Mouse (Mus musculus) embryonic facial prominence, embryonic 10.5 days (tissue): ENCODE measurements around the gene Ano4. TPM values are rescaled to one million over a fixed set of nuclear protein-coding genes. Genes with fewer than 3 reads are reported as not detected.
A peak's percentile ranks its signal among the peaks of the same experiment; 100 is the strongest.
"Not testable (repeated sequence)": the region's sequence is repeated elsewhere in the genome, so short reads cannot be mapped to it uniquely, and the experiment has no call there.

Experiments used
- DNase-seq: peaks from one replicate; pipeline ENCODE4 v3.0.0-alpha.2; 2017; ENCODE audit warnings: low spot score
- H3K27ac ChIP-seq: fragments of 300-500 bp; sonication (generic); replicated peaks from 2 replicates; pipeline ENCODE4 v1.5.1; 2016; ENCODE audit warnings: mild to moderate bottlenecking
- H3K27me3 ChIP-seq: fragments of 300-500 bp; sonication (generic); replicated peaks from 2 replicates; pipeline ENCODE4 v1.6.1; 2016; ENCODE audit warnings: low read depth, mild to moderate bottlenecking; ENCODE audit not compliant: poor library complexity, severe bottlenecking
- H3K36me3 ChIP-seq: fragments of 300-500 bp; sonication (generic); replicated peaks from 2 replicates; pipeline ENCODE4 v1.6.1; 2016; ENCODE audit warnings: mild to moderate bottlenecking, moderate library complexity
- H3K4me1 ChIP-seq: fragments of 300-500 bp; sonication (generic); 2 replicates; pipeline ENCODE4 v1.6.1; 2016
- H3K4me3 ChIP-seq: fragments of 300-500 bp; sonication (generic); 2 replicates; pipeline ENCODE4 v1.5.1; 2016; ENCODE audit warnings: mild to moderate bottlenecking, moderate library complexity
- H3K9me3 ChIP-seq: fragments of 300-500 bp; sonication (generic); 2 replicates; pipeline ENCODE4 v1.6.1; 2016; ENCODE audit warnings: mild to moderate bottlenecking
- WGBS: fragments of 180-500 bp; shearing (Covaris S2); methylation state at CpG from one replicate; pipeline ENCODE4 v1.1.7; 2016; 5-methylcytosine and 5-hydroxymethylcytosine counted together
- polyA plus RNA-seq: library from polyadenylated mRNA; unstranded; fragments of >200 nt; fragmentation: Nextera tagmentation; extraction: Ambion mirVana; gene quantifications from 2 replicates; pipeline ENCODE4 v1.2.1, GENCODE M21; 2016

The Ano4 gene
- polyA plus RNA-seq, 1 experiment from 2014 or later: 0.95 TPM

DNA sequence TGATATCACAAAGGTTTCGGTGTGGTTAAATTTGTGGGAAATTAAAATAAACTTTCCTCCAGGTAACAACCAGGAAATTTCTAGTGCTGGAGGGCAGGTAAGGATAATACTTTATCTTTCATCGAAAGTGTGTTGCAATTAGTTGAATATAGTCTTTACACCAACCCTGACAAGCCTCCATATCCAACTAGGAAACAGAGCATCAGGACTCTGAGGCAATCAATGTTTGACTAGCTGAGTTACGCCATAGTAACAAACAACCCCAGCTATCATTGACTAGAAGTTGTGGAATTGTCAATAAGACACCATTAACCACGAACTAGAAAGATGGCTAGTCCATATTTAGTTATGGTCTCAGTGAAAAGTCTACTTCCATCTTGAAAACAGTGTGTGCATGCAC lies 246.4 kb downstream of the Ano4 start:
- no peaks in the 10 kb centered on the region for H3K9me3 ChIP-seq
- no peaks in the 10 kb centered on the region for H3K36me3 ChIP-seq
- no peaks in the 10 kb centered on the region for H3K4me1 ChIP-seq
- 76% methylated on average over 4 of the region's 4 CpGs for WGBS
- H3K4me3 ChIP-seq: no peak overlapping the region
- H3K27me3 ChIP-seq: no peaks in the 10 kb centered on the region
- no peak for DNase-seq
- no peak overlapping the region for H3K27ac ChIP-seq

DNA sequence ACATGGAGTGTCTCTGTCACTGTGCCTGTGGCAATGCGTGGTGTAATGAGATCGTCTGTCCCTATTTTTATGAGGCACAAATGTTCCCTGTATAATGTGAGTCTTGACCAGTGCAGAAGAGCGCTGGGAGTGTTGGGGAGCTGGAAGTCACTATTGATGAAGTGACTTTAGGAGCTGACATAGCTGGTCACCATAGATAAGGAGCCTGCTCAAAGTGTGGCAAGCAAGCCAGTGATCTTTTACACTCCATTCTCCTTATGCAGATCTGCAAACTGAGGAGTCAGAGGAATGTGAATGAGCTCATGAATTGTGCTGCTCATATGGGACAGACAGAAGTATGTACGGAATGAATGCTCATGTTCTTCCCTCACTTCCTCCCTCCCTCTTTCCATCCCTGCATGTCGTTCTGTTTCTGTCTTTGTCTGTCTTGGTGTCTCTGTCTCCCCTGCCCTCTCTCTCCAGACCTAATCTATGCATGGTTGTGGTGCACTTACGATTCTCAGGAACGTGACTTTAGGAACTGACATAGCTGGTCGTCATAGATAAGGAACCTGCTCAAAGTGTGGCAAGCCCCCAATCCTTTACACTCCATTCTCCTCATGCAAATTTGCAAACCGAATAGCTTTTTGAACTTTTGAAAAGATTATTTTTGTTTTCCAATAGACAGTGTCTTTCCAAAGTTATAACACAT lies 252.1 kb downstream of the Ano4 start:
- Histone ChIP-seq H3K27ac (no peak overlapping the region), H3K4me1 (no peaks in the 10 kb centered on the region), H3K4me3 (no peak overlapping the region), H3K27me3 (no peaks in the 10 kb centered on the region), H3K9me3 (no peaks in the 10 kb centered on the region), H3K36me3 (no peaks in the 10 kb centered on the region)
- DNase-seq: no peak
- WGBS: 79% methylated on average over 9 of the region's 9 CpGs

DNA sequence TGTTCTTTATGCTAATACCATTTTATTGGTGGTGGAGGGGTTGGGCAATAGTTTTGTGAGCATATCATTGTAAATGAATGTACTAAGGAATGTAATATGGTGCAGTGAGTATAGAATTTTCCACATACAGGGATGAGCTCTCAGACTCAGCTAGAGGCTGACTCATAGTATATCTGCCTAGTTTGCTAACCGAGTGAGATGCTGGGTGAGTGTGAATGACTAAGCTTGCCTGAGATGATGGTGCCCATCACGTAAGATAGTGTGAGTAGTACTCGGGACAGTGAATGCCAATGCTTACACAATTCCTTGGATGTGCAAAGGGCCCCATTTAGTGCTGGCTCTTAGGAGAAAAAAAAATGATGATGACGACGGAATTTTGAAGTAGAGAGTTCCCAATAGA lies 267.1 kb downstream of the Ano4 start:
- no peak for DNase-seq
- no peaks in the 10 kb centered on the region for H3K9me3 ChIP-seq
- no peaks in the 10 kb centered on the region for H3K36me3 ChIP-seq
- H3K27ac ChIP-seq: no peak overlapping the region
- H3K27me3 ChIP-seq: no peaks in the 10 kb centered on the region
- no peaks in the 10 kb centered on the region for H3K4me1 ChIP-seq
- WGBS: 94% methylated on average over 5 of the region's 5 CpGs
- no peak overlapping the region for H3K4me3 ChIP-seq

DNA sequence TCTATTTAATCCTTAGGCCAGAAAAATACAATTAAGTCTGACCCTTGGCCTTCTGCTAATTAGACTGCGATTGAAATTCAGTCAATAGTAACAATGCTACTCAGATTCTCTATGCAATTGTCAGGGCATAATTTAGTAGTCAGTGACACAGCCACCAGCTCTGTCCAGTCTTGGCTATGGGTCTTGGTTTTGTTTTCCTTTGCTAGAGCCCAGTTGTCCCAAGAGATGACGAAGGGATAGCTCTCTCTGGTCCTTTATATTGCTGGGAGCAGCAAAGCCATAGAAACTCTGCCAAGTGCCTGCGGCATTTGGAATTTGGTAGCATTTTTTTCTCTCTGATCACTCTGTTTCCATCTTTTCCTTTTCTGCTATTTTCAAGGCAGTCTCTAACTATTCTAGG lies 288.7 kb downstream of the Ano4 start:
- DNase-seq: no peak
- Histone ChIP-seq H3K4me3 (no peak overlapping the region), H3K27me3 (no peaks in the 10 kb centered on the region), H3K36me3 (no peaks in the 10 kb centered on the region), H3K27ac (no peak overlapping the region), H3K9me3 (no peaks in the 10 kb centered on the region), H3K4me1 (no peaks in the 10 kb centered on the region)
- 80% methylated on average over 3 of the region's 3 CpGs for WGBS

DNA sequence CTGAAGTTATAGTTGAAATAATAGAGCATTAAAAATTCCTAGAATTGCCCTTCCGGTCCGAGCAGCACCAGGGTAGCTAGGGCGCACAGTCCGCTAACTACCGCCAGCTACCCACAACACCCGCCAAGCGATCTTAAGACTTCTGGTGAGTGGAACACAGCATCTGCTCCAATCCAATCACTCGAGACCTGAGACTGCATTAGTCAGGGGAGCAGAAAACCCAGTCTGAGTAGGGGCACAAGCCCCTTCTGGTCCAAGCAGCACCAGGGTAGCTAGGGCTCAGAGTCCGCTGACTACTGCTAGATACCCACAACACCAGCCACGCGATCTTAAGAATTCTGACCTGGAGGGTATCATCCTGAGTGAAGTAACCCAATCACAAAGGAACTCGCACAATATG lies 299.6 kb downstream of the Ano4 start:
- not testable (repeated sequence) for H3K36me3 ChIP-seq, DNase-seq, H3K4me1 ChIP-seq, H3K27me3 ChIP-seq, H3K9me3 ChIP-seq, H3K27ac ChIP-seq, H3K4me3 ChIP-seq
- WGBS: 93% methylated on average over 12 of the region's 12 CpGs

DNA sequence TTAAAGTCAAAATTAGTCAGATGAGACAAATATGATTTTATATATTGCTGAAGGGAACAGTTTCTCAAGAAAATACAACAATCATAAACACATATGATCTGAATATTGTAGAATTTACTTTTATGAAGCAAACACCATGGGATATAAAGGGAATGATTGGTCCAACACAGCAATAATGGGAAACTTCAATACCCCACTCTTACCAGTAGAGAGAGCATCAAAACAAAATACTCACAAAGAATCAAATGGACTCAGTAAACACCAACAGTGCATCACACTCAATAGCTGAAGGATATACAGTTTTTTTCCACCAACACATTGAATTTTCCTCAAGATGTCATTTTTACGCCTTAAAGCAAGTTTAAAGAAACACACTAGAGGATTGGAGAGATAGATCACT lies 300.4 kb downstream of the Ano4 start:
- Histone ChIP-seq H3K36me3 (no peaks in the 10 kb centered on the region), H3K27me3 (no peaks in the 10 kb centered on the region), H3K4me1 (no peaks in the 10 kb centered on the region), H3K27ac (no peak overlapping the region), H3K4me3 (no peak overlapping the region), H3K9me3 (no peaks in the 10 kb centered on the region)
- no peak for DNase-seq
- 92% methylated on average over 1 of the region's 1 CpGs for WGBS

DNA sequence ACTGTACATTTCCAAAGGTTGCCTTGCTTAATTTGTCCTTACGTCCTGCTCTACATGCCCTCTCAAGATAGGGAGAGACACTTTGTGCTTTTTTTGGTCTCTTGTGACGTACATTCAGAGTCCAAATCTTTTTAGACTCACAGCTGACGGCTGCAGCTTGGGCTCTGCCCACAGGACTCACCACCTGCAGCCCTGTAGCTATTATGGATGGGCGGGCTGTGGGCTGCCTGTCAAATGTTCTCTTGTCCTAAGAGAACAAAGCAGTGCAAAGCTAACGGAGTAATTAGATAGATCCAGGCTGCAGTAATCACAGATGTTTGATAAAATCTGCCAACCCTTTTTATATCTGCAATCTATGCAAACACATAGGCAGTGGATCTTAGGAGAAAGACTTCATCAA lies 325.6 kb downstream of the Ano4 start:
- Histone ChIP-seq H3K27ac (no peak overlapping the region), H3K4me3 (no peak overlapping the region), H3K36me3 (no peaks in the 10 kb centered on the region), H3K27me3 (no peaks in the 10 kb centered on the region), H3K9me3 (no peaks in the 10 kb centered on the region), H3K4me1 (no peaks in the 10 kb centered on the region)
- DNase-seq: no peak
- 66% methylated on average over 5 of the region's 5 CpGs for WGBS

DNA sequence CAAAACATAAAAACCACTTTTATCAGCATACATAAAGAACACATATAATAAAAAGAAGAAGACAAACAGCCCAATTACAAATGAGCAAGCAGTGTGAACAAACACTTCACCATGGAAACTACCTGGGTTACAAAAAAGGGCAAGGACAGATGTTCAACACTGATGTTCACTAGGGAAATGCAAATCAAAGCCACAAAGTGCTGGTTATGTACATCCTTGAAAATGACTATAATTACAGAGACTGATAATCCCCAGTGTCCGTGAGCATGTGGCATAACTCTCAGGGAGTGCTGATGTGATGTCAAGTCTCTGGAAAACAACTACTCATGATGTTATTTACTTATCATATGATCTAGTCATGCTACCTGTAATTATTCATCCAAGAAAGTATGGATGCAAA lies 336.3 kb downstream of the Ano4 start:
- no peak for DNase-seq
- 82% methylated on average over 1 of the region's 1 CpGs for WGBS
- H3K4me3 ChIP-seq: no peak overlapping the region
- no peaks in the 10 kb centered on the region for H3K27me3 ChIP-seq
- no peaks in the 10 kb centered on the region for H3K36me3 ChIP-seq
- no peaks in the 10 kb centered on the region for H3K9me3 ChIP-seq
- no peaks in the 10 kb centered on the region for H3K4me1 ChIP-seq
- no peak overlapping the region for H3K27ac ChIP-seq

DNA sequence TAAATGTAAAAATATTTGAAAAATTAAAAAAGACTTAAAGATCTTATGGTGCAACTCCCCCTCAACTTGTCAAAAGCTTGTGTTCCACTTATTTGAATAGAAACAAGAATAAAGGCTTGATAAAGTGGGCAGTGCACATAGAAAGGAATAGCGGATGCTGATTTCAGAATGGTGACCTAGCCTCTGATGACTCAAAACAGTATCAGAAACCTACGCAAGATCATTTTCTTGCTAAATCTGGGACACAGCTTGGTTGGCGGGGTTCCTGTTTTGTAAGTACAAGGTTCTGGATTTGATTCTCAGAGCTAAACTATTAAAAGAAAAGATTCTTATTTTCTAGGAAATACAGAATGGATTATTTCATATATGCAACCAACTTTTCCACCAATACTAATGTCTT lies 340.0 kb downstream of the Ano4 start:
- Histone ChIP-seq H3K4me1 (no peaks in the 10 kb centered on the region), H3K9me3 (no peaks in the 10 kb centered on the region), H3K4me3 (no peak overlapping the region), H3K27ac (no peak overlapping the region), H3K36me3 (no peaks in the 10 kb centered on the region), H3K27me3 (no peaks in the 10 kb centered on the region)
- no peak for DNase-seq
- 95% methylated on average over 3 of the region's 3 CpGs for WGBS

DNA sequence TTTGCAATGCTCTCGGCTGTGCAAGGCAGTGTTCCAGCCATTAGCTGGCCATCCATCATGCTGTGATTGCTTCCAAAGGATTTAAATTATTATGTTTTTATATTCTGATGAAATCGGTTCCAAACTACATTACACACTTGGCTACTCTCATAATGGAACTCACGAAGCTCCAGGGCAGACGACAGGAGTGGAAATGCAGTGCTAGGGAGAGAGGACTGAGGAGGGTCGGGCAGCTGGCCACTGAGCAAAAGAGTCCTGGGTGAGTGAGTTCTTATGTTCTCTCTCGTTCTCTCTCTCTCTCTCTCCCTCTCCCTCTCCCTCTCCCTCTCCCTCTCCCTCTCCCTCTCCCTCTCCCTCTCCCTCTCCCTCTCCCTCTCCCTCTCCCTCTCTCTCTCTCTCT lies 357.6 kb downstream of the Ano4 start:
- H3K27me3 ChIP-seq: no peaks in the 10 kb centered on the region
- no peak overlapping the region for H3K4me3 ChIP-seq
- H3K9me3 ChIP-seq: no peaks in the 10 kb centered on the region
- H3K36me3 ChIP-seq: no peaks in the 10 kb centered on the region
- no peaks in the 10 kb centered on the region for H3K4me1 ChIP-seq
- WGBS: 72% methylated on average over 6 of the region's 6 CpGs
- no peak for DNase-seq
- H3K27ac ChIP-seq: no peak overlapping the region

DNA sequence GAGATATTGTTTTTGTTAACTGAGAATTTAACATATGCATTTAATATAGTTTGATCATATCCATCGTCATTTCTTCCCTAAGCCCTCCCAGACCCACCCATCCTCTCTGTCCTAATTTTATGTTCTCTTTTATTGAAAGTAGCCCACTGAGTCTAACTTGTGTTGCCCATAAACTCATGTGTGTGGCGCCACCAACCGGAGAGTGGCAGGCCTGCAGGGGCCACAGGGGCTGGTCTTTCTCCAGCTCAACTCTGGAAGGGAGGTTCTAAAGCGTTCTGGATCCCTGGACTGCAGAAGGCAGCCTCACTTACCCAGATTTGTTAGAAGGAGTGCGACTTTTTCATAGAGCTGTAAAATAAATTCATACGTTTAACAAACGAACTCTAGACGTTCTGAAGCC lies 361.1 kb downstream of the Ano4 start:
- 31% methylated on average over 8 of the region's 8 CpGs for WGBS
- H3K4me1 ChIP-seq: no peaks in the 10 kb centered on the region

DNA sequence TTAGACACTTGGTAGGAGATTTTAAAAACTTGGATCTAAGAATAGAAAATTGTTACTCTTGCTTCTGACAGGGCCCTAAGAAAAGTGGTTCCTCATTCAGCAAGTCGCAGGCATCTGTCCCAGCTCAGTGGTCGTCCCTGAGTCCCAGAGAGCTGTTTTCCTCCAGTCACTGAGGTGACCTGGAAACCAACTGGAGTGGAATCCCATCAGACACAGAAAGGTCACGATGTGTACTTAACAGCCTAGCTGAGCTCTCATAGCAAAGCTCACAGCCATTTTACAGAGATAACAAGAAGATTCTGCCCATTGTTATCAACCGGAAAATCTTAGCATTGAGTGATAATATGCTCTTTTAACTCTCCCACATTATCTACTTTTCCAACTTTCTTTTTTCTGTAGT lies 365.1 kb downstream of the Ano4 start:
- Histone ChIP-seq H3K4me3 (no peak overlapping the region), H3K27ac (no peak overlapping the region), H3K4me1 (no peaks in the 10 kb centered on the region), H3K36me3 (no peaks in the 10 kb centered on the region), H3K9me3 (no peaks in the 10 kb centered on the region), H3K27me3 (no peaks in the 10 kb centered on the region)
- 85% methylated on average over 4 of the region's 4 CpGs for WGBS
- DNase-seq: no peak

More for the DNA sequence above, 361.1 kb downstream of the Ano4 start:
- H3K27ac ChIP-seq: no peak overlapping the region
- H3K4me3 ChIP-seq: no peak overlapping the region
- peak; percentile 56 for DNase-seq
- no peaks in the 10 kb centered on the region for H3K27me3 ChIP-seq
- H3K9me3 ChIP-seq: no peaks in the 10 kb centered on the region
- H3K36me3 ChIP-seq: no peaks in the 10 kb centered on the region

DNA sequence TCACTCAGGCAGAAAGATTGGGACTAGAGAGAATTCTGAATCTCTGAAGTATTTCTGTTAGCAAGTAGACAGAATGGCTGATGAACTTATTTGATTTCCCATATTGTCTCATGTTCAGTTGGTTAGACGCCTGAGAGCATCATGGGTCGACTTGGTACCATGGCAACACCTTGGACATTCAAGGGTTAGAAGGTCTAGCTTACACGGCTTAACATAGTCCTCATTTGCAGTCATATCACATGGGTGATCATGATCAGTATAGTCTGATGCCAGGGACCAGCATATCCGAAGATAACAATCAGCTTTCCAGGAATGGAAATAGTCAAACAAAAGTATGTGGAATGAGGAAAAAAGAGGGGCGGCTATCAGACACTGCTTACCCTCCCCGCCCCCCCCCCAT lies 365.6 kb downstream of the Ano4 start:
- Histone ChIP-seq H3K27me3 (no peaks in the 10 kb centered on the region), H3K4me1 (no peaks in the 10 kb centered on the region), H3K36me3 (no peaks in the 10 kb centered on the region), H3K4me3 (no peak overlapping the region), H3K27ac (no peak overlapping the region), H3K9me3 (no peaks in the 10 kb centered on the region)
- WGBS: 87% methylated on average over 6 of the region's 6 CpGs
- DNase-seq: no peak
